Mouse (Mus musculus) layer of hippocampus, adult 18-20 months (tissue): ENCODE results near the gene Mog. TPM values are rescaled to one million over a fixed set of nuclear protein-coding genes. Genes with fewer than 3 reads are reported as not detected.

Experiments used
- total RNA-seq, 2 experiments: library from RNA; stranded (reverse); gene quantifications; 2 replicates each; pipeline ENCODE4 v1.2.3; 2021

Mog gene
- total RNA-seq, 2 experiments from 2014 or later: 35.8 to 43.1 TPM

Other genes starting within 250 kb of the Mog start
- gene H2-M10.6, start 211.2 kb downstream of the Mog start, total RNA-seq: not detected
- 10 to 100 TPM; 18.1 to 20.3 TPM for gene Trim26, start 186.3 kb downstream of the Mog start, total RNA-seq
- not detected for gene Trim15, start 156.2 kb downstream of the Mog start, total RNA-seq
- not detected for gene Trim10, start 153.8 kb downstream of the Mog start, total RNA-seq
- not detected for gene Trim40, start 133.3 kb downstream of the Mog start, total RNA-seq
- not detected for gene Trim31, start 125.3 kb downstream of the Mog start, total RNA-seq
- 1 to 10 TPM; 3.0 to 4.6 TPM for gene Rnf39, start 80.5 kb downstream of the Mog start, total RNA-seq
- gene Ppp1r11, start 71.7 kb downstream of the Mog start, total RNA-seq: 100 to 1,000 TPM; 140 to 145 TPM
- 10 to 100 TPM; 31.3 to 37.2 TPM for gene Znrd1, start 64.8 kb downstream of the Mog start, total RNA-seq
- 1 to 10 TPM; 5.6 to 7.2 TPM for gene Znrd1as, start 64.8 kb downstream of the Mog start, total RNA-seq
- gene 2410137M14Rik, start 42.2 kb downstream of the Mog start, total RNA-seq: not detected
- gene H2-M5, start 33.9 kb downstream of the Mog start, total RNA-seq: under 1 TPM; 0.87 to 0.96 TPM
- gene Zfp57, start 22.2 kb downstream of the Mog start, total RNA-seq: 1 to 10 TPM; 8.1 to 8.7 TPM
- gene Gabbr1, start 22.6 kb upstream of the Mog start, total RNA-seq: 100 to 1,000 TPM; 683 to 686 TPM
- not detected for gene Olfr90, start 65.1 kb upstream of the Mog start, total RNA-seq
- not detected for gene Olfr91, start 74.9 kb upstream of the Mog start, total RNA-seq
- not detected for gene Olfr92, start 96.7 kb upstream of the Mog start, total RNA-seq
- gene Olfr93, start 138.1 kb upstream of the Mog start, total RNA-seq: not detected
- gene Ubd, start 170.5 kb upstream of the Mog start, total RNA-seq: not detected
- not detected for gene Olfr94, start 177.6 kb upstream of the Mog start, total RNA-seq
- not detected for gene Olfr95, start 189.7 kb upstream of the Mog start, total RNA-seq
- not detected for gene Olfr96, start 196.7 kb upstream of the Mog start, total RNA-seq
- gene Olfr97, start 213.9 kb upstream of the Mog start, total RNA-seq: not detected
- gene Olfr98, start 240.4 kb upstream of the Mog start, total RNA-seq: not detected
- 1 to 10 TPM; 2.6 to 2.8 TPM for gene H2-M3, start 246.8 kb upstream of the Mog start, total RNA-seq